Mouse (Mus musculus) C2C12 (cell line): Measurements from ENCODE around the gene Hoxa5.
A peak's percentile ranks its signal among the peaks of the same experiment; 100 is the strongest.

ENCODE experiments used
- CEBPB ChIP-seq: IDR thresholded peaks from one replicate; pipeline ENCODE4 v1.6.1; 2011; ENCODE audit warnings: low read depth, mild to moderate bottlenecking, control low read depth, moderate library complexity
- CTCF ChIP-seq: IDR thresholded peaks from one replicate; pipeline ENCODE4 v1.5.1; 2011; ENCODE audit not compliant: control insufficient read depth, insufficient read depth, insufficient read length
- MYOG ChIP-seq: IDR thresholded peaks from one replicate; pipeline ENCODE4 v1.6.1; 2011; ENCODE audit not compliant: control insufficient read depth, insufficient read length; ENCODE audit errors: extremely low read depth
- USF1 ChIP-seq: IDR thresholded peaks from one replicate; pipeline ENCODE4 v1.6.1; 2011; ENCODE audit warnings: low read depth, mild to moderate bottlenecking, control low read depth, moderate library complexity

DNA sequence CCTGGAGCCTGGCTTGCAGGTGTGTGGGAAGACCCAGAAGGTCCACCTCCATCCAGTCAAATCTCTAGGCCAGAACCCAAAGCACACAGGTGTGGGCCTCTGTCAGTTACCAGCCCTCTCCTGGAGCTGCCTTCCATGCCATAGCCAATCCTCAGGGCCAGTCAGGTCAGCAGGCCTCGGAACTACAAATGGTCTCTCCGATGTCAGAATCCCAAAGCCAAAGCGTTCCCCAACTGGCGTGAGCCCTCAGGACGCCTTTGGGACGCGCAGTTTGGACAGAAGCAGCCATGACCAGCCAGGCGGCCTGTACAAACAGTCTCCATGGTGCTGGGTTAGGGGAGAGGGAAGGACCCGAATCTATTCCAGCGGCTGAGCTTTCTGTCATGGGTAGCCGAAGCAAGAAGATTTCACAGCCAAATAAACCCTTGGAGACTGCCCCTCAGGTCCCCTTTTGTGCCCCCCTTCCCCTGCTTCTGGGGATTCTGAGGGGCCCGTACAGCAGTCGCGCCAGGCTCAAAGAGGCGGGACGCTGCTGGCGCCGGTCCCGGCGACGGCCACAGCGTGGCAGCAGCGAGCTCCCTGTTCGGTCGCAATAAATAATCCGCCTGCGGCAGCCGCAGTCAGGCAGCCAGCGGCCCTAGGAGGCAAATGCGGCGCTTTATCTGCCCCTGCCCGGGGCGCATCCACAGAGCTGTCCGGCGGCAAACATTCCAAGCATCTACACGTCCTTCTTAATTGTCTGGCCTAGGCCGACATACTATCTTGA is 7.0 kb upstream of the Hoxa5 start:
- TF ChIP-seq MYOG = no peak
- TF ChIP-seq CTCF = peak; percentile 87
- TF ChIP-seq USF1 = no peak
- TF ChIP-seq CEBPB = no peak
